Mouse (Mus musculus): ENCODE measurements around the gene Gars.
A peak's percentile ranks its signal among the peaks of the same experiment; 100 is the strongest.

The Gars gene

GRCm38 (mm10) chr6:55098030-55098429 lies 60.2 kb downstream of the Gars start:
- no peak for DNase-seq (ENCODE audit: low spot score)

GRCm38 (mm10) chr6:55098603-55099002 lies 60.8 kb downstream of the Gars start:
- no peak for DNase-seq (ENCODE audit: low spot score)

GRCm38 (mm10) chr6:55108358-55108757 lies 70.6 kb downstream of the Gars start:
- DNase-seq (ENCODE audit: low spot score): peak; percentile 46

- peak; percentile 26 for DNase-seq (ENCODE audit: low spot score)
These were observed 79.7 kb downstream of the Gars start for GRCm38 (mm10) chr6:55117325-55118109.

- DNase-seq (ENCODE audit: low spot score): no peak
These were observed 85.2 kb downstream of the Gars start for GRCm38 (mm10) chr6:55123056-55123455.

- no peak for DNase-seq (ENCODE audit: low spot score)
These were observed 88.8 kb downstream of the Gars start for GRCm38 (mm10) chr6:55126576-55126975.

GRCm38 (mm10) chr6:55128391-55128790 lies 90.6 kb downstream of the Gars start:
- DNase-seq (ENCODE audit: low spot score): no peak

Measured in yolk sac, embryonic 10.5 days (tissue).